Mouse (Mus musculus) testis, adult 2 months (tissue): Measurements from ENCODE around the gene 4933406M09Rik.

Experiments
- CTCF ChIP-seq: fragments of 200-500 bp; IDR thresholded peaks from 2 replicates; pipeline ENCODE4 v1.5.1; 2012; ENCODE audit warnings: low read depth, mild to moderate bottlenecking, inconsistent platforms, low read length, moderate library complexity; ENCODE audit not compliant: control insufficient read depth, insufficient read depth, insufficient replicate concordance
- POLR2A ChIP-seq: fragments of 200-500 bp; IDR thresholded peaks from 2 replicates; pipeline ENCODE4 v1.6.1; 2012; ENCODE audit warnings: low read depth, mild to moderate bottlenecking, inconsistent platforms, low read length, moderate library complexity; ENCODE audit not compliant: control insufficient read depth

DNA sequence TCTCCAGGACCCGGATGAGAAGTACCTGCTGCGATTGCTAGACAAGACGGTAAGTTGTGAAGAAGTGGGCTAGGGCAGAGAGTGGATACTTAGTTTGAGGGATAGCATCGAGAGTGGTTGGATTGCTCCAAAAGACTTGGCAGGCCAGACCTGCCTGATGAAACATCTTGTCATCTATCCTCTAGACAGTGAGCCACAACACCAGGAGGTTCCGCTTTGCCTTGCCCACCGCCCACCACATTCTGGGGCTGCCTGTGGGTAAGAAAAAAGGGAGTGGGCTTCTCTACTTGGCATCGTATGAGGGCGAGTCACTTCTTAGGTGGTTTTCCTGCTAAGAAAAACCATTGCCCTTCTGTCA, 20.7 kb downstream of the 4933406M09Rik start:
- no peak for TF ChIP-seq CTCF
- no peak; the same call in 1 of the 2 replicates for TF ChIP-seq POLR2A
